Mouse (Mus musculus): ENCODE data around the gene Ank2.

- TF ChIP-seq CTCF (IDR thresholded peaks at IDR 0.05; ENCODE audit: extremely low read depth, insufficient read depth, low read length) (peak; percentile 33; the same call in 1 of the 2 replicates), POLR2A (IDR thresholded peaks at IDR 0.05; ENCODE audit: extremely low read depth, insufficient read depth, low read length) (no peak)
These were observed 503.2 kb downstream of the Ank2 start for GRCm38 (mm10) chr3:126995970-126996369.

All from cortical plate, adult 2 months (tissue).